Mouse (Mus musculus) gastrocnemius, adult 8-10 months (tissue): Measurements from ENCODE around the gene Psmb3. TPM values are rescaled to one million over a fixed set of nuclear protein-coding genes. Genes with fewer than 3 reads are reported as not detected.

Experiments
- DNase-seq, 2 experiments: peaks; one replicate each; pipeline ENCODE4 v3.0.0; 2022; ENCODE audit warnings: low spot score in 2 of 2
- microRNA-seq: library from miRNA; unstranded; fragments of <30 nt; microRNA quantifications from one replicate; pipeline ENCODE4 v1.2.0, GENCODE M21; 2022
- total RNA-seq, 4 experiments: library from RNA; stranded (reverse); gene quantifications; 2 replicates each; pipeline ENCODE4 v1.2.4; 2022

The Psmb3 gene
- total RNA-seq, 4 experiments from 2014 or later = 164 to 175 (median 171) TPM

DNA sequence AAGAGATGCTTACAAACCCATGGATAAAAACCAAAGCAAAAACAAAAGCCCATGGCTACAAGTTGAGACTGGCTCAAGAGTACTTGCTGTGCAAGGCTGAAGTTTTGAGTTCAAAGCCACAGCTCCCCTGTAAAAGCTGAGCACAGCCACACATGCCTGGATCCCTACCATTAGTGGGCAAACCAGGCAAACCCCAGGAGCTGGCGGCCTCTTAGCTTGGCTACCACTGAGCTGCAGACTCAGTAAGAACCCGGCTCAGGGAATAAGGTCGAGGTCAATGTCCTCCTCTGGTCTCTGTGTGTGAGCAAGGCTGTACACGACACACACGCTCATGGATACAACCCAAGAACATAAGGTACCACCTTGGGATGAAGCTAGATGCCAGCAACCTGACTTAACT lies 45.3 kb downstream of the Psmb3 start:
- no peak for DNase-seq

DNA sequence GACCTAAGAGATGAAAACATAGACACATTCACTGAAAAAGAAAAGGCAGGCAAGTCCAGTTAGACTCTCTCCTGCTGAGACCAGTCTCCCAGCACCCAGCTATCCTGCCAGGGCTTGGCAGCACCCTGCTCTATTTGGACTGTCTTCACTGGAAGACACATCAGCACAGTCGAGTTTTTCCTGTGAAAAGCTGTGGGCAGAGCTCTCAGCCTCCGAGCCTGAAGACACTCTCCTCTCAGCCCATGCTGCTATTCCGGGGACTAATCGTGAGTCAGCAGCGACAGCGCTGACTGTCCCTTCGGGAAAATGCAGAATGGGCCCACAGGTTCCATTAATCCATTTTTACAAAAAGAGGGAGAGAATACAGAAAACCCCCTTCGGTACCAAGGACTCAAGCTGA lies 50.1 kb downstream of the Psmb3 start:
- DNase-seq = no peak

DNA sequence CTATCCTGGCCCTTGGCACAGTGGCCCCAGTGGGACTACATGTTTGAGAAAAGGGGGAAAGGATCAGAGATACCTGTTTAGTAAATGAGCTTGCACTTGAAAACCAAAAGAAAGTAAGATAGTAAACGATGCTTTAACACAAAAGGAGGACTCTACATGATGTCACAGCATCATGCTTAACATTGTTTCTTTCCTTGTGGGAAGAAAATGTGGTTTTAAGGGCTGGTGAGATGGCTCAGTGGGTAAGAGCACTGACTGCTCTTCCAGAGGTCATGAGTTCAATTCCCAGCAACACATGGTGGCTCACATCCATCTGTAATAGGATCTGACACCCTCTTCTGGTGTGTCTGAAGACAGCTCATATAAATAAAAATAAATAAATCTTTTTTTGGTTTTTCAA lies 54.9 kb downstream of the Psmb3 start:
- DNase-seq = no peak

DNA sequence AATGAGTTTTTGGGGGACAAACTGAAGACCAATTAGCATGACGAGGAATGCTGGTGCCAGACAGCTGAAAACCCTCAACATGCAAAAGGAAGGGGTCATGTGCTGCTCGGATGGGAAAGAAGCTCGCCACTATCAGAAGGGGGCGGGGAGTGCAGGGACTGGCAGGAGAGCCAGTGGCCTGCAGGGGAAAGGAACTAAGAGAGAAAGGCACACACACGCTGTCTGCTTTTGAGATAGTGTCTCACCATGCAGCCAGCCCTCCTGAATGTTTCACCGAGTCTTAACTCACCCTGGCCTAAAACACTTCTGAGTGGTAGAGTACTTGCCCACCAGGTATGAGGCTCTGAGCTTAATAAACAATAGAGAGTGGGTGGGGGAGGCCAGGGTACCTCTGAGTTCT lies 55.7 kb downstream of the Psmb3 start:
- no peak for DNase-seq

DNA sequence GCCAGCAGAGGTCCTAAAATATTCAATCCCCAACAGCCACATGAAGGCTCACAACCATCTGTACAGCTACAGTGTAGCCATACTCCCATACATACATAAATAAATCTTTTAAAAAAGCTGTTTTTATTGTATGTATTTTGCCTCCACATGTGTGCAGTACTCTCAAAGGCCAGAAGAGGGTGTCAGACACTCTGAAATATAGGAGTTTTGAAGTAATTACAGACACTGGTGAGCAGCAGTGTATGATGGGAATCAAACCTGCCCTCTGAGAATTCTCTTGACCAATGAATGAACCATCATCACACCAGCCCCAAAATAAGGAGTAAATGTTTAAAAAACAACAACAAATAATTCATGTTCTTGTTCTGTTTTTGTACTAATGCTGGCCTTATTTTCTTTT lies 58.4 kb downstream of the Psmb3 start:
- no peak for DNase-seq

Small RNA genes lying within 50 kb of the gene (microRNA-seq; reads per million reads assigned to microRNA genes)
- gene Gm24158 (not detected), gene Mir6927 (not detected), gene Mir8102 (not detected)

Other genes with a start within 250 kb of the Psmb3 start
- not detected for gene 4933428G20Rik, start 203.1 kb upstream of the Psmb3 start, total RNA-seq
- 1 to 10 TPM; 1.1 to 2.5 (median 1.6) TPM for gene Srcin1, start 127.2 kb upstream of the Psmb3 start, total RNA-seq
- under 1 TPM; 0.39 to 0.92 (median 0.75) TPM for gene Epop, start 73.7 kb upstream of the Psmb3 start, total RNA-seq
- gene Mllt6, start 40.0 kb upstream of the Psmb3 start, total RNA-seq = 10 to 100 TPM; 45.5 to 63.7 (median 51.7) TPM
- gene Cisd3, start 17.6 kb upstream of the Psmb3 start, total RNA-seq = 100 to 1,000 TPM; 102 to 119 (median 105) TPM
- gene Pcgf2, start 2.9 kb upstream of the Psmb3 start, total RNA-seq = 1 to 10 TPM; 1.2 to 2.7 (median 1.5) TPM
- gene Pip4k2b, start 41.3 kb downstream of the Psmb3 start, total RNA-seq = 10 to 100 TPM; 68.1 to 81.6 (median 73.1) TPM
- gene Cwc25, start 63.2 kb downstream of the Psmb3 start, total RNA-seq = 1 to 10 TPM; 3.2 to 5.9 (median 4.7) TPM
- not detected for gene 1700001P01Rik, start 72.5 kb downstream of the Psmb3 start, total RNA-seq
- gene Rpl23, start 79.0 kb downstream of the Psmb3 start, total RNA-seq = 100 to 1,000 TPM; 371 to 534 (median 431) TPM
- 10 to 100 TPM in 2 of 4 experiments, 1 to 10 TPM in 2; 5.9 to 11.2 (median 9.0) TPM for gene Lasp1, start 95.6 kb downstream of the Psmb3 start, total RNA-seq
- gene B230217C12Rik, start 137.4 kb downstream of the Psmb3 start, total RNA-seq = under 1 TPM; 0.19 to 0.51 (median 0.32) TPM
- gene Fbxo47, start 180.8 kb downstream of the Psmb3 start, total RNA-seq = under 1 TPM in 3 of 4 experiments, not detected in 1; 0.15 to 0.48 (median 0.46) TPM